Mouse (Mus musculus) midbrain, embryonic 16.5 days (tissue): ENCODE results near the gene Rnf43. TPM values are rescaled to one million over a fixed set of nuclear protein-coding genes. Genes with fewer than 3 reads are reported as not detected.

Source experiments
- ATAC-seq: fragments of 200-750 bp; cut with Nextera tagmentation; 2 replicates; pipeline ENCODE4 v1.8.0; 2017; ENCODE audit warnings: moderate TSS enrichment
- H3K27ac ChIP-seq: fragments of 300-500 bp; sonication (generic); 2 replicates; pipeline ENCODE4 v1.5.1; 2014; ENCODE audit warnings: mild to moderate bottlenecking, low read length, mixed read lengths
- H3K27me3 ChIP-seq: fragments of 300-500 bp; sonication (generic); 2 replicates; pipeline ENCODE4 v1.6.1; 2014; ENCODE audit warnings: low read depth, low read length, mixed read lengths; ENCODE audit not compliant: control insufficient read depth, insufficient read depth
- H3K36me3 ChIP-seq: fragments of 300-500 bp; sonication (generic); 2 replicates; pipeline ENCODE4 v1.6.1; 2014; ENCODE audit warnings: mild to moderate bottlenecking, low read length, moderate library complexity, mixed read lengths; ENCODE audit not compliant: control insufficient read depth, insufficient read depth
- H3K4me1 ChIP-seq: fragments of 300-500 bp; sonication (generic); 2 replicates; pipeline ENCODE4 v1.6.1; 2014; ENCODE audit warnings: mild to moderate bottlenecking, low read length, mixed read lengths; ENCODE audit not compliant: control insufficient read depth, insufficient read depth
- H3K4me2 ChIP-seq: fragments of 300-500 bp; sonication (generic); 2 replicates; pipeline ENCODE4 v1.6.1; 2014; ENCODE audit warnings: mild to moderate bottlenecking, low read length, mixed read lengths
- H3K4me3 ChIP-seq: fragments of 300-500 bp; sonication (generic); 2 replicates; pipeline ENCODE4 v1.5.1; 2014; ENCODE audit warnings: low read depth, mild to moderate bottlenecking, low read length, moderate library complexity, mixed read lengths
- H3K9ac ChIP-seq: fragments of 300-500 bp; sonication (generic); 2 replicates; pipeline ENCODE4 v1.6.1; 2014; ENCODE audit warnings: low read depth, low read length, mixed read lengths
- H3K9me3 ChIP-seq: fragments of 300-500 bp; sonication (generic); replicated peaks from 2 replicates; pipeline ENCODE4 v1.6.1; 2014; ENCODE audit warnings: mild to moderate bottlenecking, low read length, mixed read lengths; ENCODE audit not compliant: control insufficient read depth, poor library complexity, severe bottlenecking
- WGBS: fragments of 180-500 bp; shearing (Covaris S2); extraction: QIAGEN DNeasy Blood & Tissue Kit; methylation state at CpG from one replicate; pipeline ENCODE4 v1.1.7; 2014; 5-methylcytosine and 5-hydroxymethylcytosine counted together
- polyA plus RNA-seq: library from polyadenylated mRNA; unstranded; fragments of >200 nt; fragmentation: Nextera tagmentation; extraction: Ambion mirVana; gene quantifications from 2 replicates; pipeline ENCODE4 v1.2.1, GENCODE M21; 2015

Rnf43 gene
- polyA plus RNA-seq, 1 experiment from 2014 or later = 0.68 TPM

DNA sequence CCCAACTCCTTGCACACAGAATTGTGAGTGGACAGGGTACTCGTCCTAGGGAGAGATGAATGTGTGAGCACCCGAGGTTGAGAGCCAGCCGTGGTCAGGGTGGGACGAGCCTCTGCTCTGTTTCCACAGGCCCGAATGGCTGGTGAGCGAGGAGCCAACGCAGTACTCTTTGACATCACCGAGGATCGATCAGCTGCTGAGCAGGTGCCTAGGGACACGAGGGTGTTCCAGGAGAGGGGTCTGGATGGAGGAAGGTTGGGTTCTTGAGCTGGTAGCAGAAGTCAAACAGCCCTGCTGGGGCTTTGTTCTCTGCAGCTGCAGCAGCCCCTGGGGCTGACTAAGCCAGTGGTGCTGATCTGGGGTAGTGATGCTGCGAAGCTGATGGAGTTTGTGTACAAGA lies 64.5 kb downstream of the Rnf43 start:
- no peak overlapping the region for H3K4me3 ChIP-seq
- no peaks in the 10 kb centered on the region for H3K9me3 ChIP-seq
- H3K36me3 ChIP-seq = no peaks in the 10 kb centered on the region
- H3K27ac ChIP-seq = no peak overlapping the region
- H3K4me2 ChIP-seq = no peak overlapping the region
- ATAC-seq = no peak
- no peak overlapping the region for H3K9ac ChIP-seq
- no peaks in the 10 kb centered on the region for H3K4me1 ChIP-seq
- 58% methylated on average over 11 of the region's 11 CpGs for WGBS
- no peaks in the 10 kb centered on the region for H3K27me3 ChIP-seq

- H3K36me3 ChIP-seq = no peaks in the 10 kb centered on the region
- no peak overlapping the region for H3K27ac ChIP-seq
- ATAC-seq = no peak
- H3K4me3 ChIP-seq = no peak overlapping the region
- no peaks in the 10 kb centered on the region for H3K9me3 ChIP-seq
- H3K27me3 ChIP-seq = no peaks in the 10 kb centered on the region
- no peak overlapping the region for H3K4me2 ChIP-seq
- no peaks in the 10 kb centered on the region for H3K4me1 ChIP-seq
- no peak overlapping the region for H3K9ac ChIP-seq
- WGBS = 69% methylated on average over 4 of the region's 4 CpGs
Observed at GRCm38 (mm10) chr11:87727471-87727870, 64.9 kb downstream of the Rnf43 start.

DNA sequence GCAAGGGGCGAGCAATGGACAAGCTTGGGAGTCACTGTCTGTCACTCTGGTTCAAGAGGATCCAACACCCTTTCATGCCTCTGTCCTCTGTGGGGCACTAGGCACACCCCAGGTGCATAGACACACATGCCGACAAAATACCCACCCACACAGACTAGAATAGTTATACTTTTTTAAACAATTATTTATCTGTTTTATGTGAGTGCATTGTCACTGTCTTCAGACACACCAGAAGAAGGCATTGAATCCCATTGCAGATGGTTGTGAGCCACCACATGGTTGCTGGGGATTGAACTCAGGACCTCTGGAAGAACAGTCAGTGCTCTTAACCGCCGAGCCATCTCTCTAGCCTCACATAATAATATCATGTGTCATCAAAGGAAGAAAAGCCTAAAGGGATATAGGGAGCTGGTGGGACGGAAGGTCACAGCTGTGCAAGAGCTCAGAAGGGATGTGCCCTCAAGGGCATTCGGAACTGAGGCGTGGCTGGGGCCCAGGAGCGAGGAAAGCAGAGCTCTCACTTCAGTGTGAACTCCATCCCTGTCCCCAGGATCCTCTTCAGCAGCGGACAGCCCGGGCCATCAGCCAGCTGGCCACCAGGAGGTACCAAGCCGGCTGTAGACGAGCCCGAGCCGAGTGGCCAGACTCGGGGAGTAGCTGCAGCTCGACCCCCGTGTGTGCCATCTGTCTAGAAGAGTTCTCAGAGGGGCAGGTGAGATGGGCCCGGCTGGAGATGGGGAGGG lies 66.5 kb downstream of the Rnf43 start:
- no peaks in the 10 kb centered on the region for H3K4me1 ChIP-seq
- no peak overlapping the region for H3K27ac ChIP-seq
- H3K9me3 ChIP-seq = no peaks in the 10 kb centered on the region
- H3K27me3 ChIP-seq = no peaks in the 10 kb centered on the region
- H3K36me3 ChIP-seq = no peaks in the 10 kb centered on the region
- no peak overlapping the region for H3K4me3 ChIP-seq
- WGBS = 76% methylated on average over 18 of the region's 18 CpGs
- no peak overlapping the region for H3K4me2 ChIP-seq
- H3K9ac ChIP-seq = no peak overlapping the region
- ATAC-seq = no peak

GRCm38 (mm10) chr11:87729593-87730185 lies 67.2 kb downstream of the Rnf43 start:
- H3K4me1 ChIP-seq = no peaks in the 10 kb centered on the region
- H3K36me3 ChIP-seq = no peaks in the 10 kb centered on the region
- no peak for ATAC-seq
- WGBS = 88% methylated on average over 13 of the region's 13 CpGs
- H3K9me3 ChIP-seq = no peaks in the 10 kb centered on the region
- H3K27me3 ChIP-seq = no peaks in the 10 kb centered on the region
- no peak overlapping the region for H3K4me3 ChIP-seq
- no peak overlapping the region for H3K4me2 ChIP-seq
- no peak overlapping the region for H3K27ac ChIP-seq
- no peak overlapping the region for H3K9ac ChIP-seq

GRCm38 (mm10) chr11:87730652-87731310 lies 68.3 kb downstream of the Rnf43 start:
- Histone ChIP-seq H3K36me3 (no peaks in the 10 kb centered on the region), H3K4me3 (no peak overlapping the region), H3K4me2 (no peak overlapping the region), H3K4me1 (no peaks in the 10 kb centered on the region), H3K27me3 (no peaks in the 10 kb centered on the region), H3K9me3 (no peaks in the 10 kb centered on the region), H3K9ac (no peak overlapping the region), H3K27ac (no peak overlapping the region)
- WGBS = 72% methylated on average over 10 of the region's 10 CpGs
- no peak for ATAC-seq

DNA sequence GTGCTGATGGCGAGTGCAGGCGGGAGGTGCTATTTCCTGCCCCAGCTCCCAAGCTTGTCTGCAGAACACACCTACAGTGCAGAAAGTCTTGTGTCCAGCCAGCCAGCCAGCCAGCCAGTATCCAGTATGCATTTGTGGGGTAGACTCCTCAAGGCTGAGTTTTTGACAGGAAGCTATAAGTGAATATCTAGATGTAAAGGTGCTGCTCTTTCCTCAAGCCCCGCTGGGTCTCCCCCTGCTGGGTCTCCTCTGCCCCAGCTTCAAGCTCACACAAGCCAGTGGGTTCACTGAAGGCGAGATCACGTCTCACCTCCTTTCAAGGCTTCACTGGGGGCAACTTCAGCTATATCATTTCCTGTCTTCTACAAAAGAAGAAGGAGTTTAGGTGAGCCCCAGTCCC lies 71.8 kb downstream of the Rnf43 start:
- Histone ChIP-seq H3K4me2 (peak overlapping the region; percentile 31), H3K9ac (peak overlapping the region; percentile 27; the same call in 1 of the 2 replicates)

DNA sequence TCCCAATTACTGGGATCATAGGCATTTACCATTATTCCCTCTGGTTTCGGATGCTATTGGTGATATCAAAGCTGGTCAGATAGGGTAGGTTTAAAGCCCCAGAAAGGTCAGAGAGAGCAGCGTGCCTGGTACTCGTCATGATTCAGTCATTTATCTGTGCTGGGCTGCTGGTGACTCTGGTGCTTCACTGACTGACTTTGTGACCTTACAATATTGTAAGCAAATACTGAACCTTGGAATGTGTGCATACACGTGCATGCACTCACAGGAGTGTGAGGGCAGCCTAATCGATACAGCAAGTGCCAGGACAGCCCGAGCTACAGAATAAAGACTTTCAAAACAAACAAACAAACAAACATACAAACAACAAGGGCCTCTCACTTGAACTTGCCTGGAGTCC lies 73.2 kb downstream of the Rnf43 start:
- H3K4me2 ChIP-seq = no peak overlapping the region
- ATAC-seq = no peak
- WGBS = 86% methylated on average over 6 of the region's 6 CpGs

More for the DNA sequence above, 71.8 kb downstream of the Rnf43 start:
- H3K36me3 ChIP-seq = no peaks in the 10 kb centered on the region
- no peaks in the 10 kb centered on the region for H3K27me3 ChIP-seq
- H3K4me3 ChIP-seq = no peak overlapping the region
- ATAC-seq = no peak
- WGBS = 45% methylated on average over 5 of the region's 5 CpGs
- H3K9me3 ChIP-seq = no peaks in the 10 kb centered on the region
- H3K27ac ChIP-seq = no peak overlapping the region
- H3K4me1 ChIP-seq = peaks cover 5% of the 10 kb centered on the region

DNA sequence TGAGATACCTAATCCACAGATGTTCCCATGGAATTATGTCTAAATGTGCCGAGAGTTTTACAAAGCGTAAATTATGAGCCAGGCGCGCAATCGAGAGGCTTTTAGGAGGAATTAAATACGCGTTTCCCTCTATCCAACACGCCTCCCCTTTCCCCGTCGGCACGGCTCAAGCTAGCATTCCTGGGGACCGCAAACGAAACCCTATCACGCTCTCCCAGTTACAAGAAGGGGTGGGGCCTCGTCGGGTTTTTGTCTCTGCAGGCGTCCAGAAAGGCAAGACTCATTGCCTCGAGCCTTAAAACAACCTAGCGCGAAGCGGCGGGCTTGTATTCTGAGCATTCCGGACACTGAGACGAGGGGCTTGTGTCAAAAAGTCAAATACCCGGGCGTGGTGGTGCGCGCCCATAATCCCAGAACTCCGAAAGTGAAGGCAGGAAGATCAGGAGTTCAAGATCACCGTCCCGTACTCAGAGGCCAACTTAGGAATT lies 74.2 kb downstream of the Rnf43 start:
- Histone ChIP-seq H3K4me3 (peak overlapping the region; percentile 77), H3K4me1 (peaks cover 5% of the 10 kb centered on the region), H3K36me3 (0 out of 2 replicates have a peak, but pooled peaks cover 5% of the 10 kb centered on the region), H3K9me3 (no peaks in the 10 kb centered on the region), H3K27me3 (no peaks in the 10 kb centered on the region), H3K9ac (peak overlapping the region; percentile 40), H3K27ac (peak overlapping the region; percentile 50), H3K4me2 (peak overlapping the region; percentile 70)
- peak; percentile 79 for ATAC-seq
- WGBS = 1% methylated on average over 31 of the region's 31 CpGs

More for the DNA sequence above, 73.2 kb downstream of the Rnf43 start:
- Histone ChIP-seq H3K9ac (no peak overlapping the region), H3K9me3 (no peaks in the 10 kb centered on the region), H3K4me3 (no peak overlapping the region), H3K27me3 (no peaks in the 10 kb centered on the region), H3K36me3 (0 out of 2 replicates have a peak, but pooled peaks cover 5% of the 10 kb centered on the region), H3K27ac (no peak overlapping the region), H3K4me1 (peaks cover 5% of the 10 kb centered on the region)
